Mouse (Mus musculus): ENCODE data around the gene Gm15517. TPM values are rescaled to one million over a fixed set of nuclear protein-coding genes. Genes with fewer than 3 reads are reported as not detected.
A peak's percentile ranks its signal among the peaks of the same experiment; 100 is the strongest.
"Not testable (repeated sequence)": the region's sequence is repeated elsewhere in the genome, so short reads cannot be mapped to it uniquely, and the experiment has no call there.

Gene Gm15517
- polyA plus RNA-seq, 1 experiment from 2014 or later, result not detected

GRCm38 (mm10) chr7:44273446-44273845 lies 12.2 kb downstream of the Gm15517 start:
- no peaks in the 10 kb centered on the region for H3K4me1 ChIP-seq
- H3K27ac ChIP-seq (replicated peaks), result no peak overlapping the region
- H3K4me3 ChIP-seq, result no peak overlapping the region
- no peaks in the 10 kb centered on the region for H3K36me3 ChIP-seq (replicated peaks)
- H3K9me3 ChIP-seq, result no peaks in the 10 kb centered on the region
- no peak for DNase-seq (ENCODE audit: low spot score)
- H3K27me3 ChIP-seq (replicated peaks; ENCODE audit: low read depth, poor library complexity, severe bottlenecking), result peaks cover 42% of the 10 kb centered on the region
- WGBS, result 66% methylated on average over 7 of the region's 7 CpGs

GRCm38 (mm10) chr7:44274096-44274495 lies 12.8 kb downstream of the Gm15517 start:
- H3K4me3 ChIP-seq, result no peak overlapping the region
- DNase-seq (ENCODE audit: low spot score), result no peak
- no peaks in the 10 kb centered on the region for H3K4me1 ChIP-seq
- 37% methylated on average over 11 of the region's 11 CpGs for WGBS
- no peaks in the 10 kb centered on the region for H3K36me3 ChIP-seq (replicated peaks)
- H3K27ac ChIP-seq (replicated peaks), result no peak overlapping the region
- H3K9me3 ChIP-seq, result no peaks in the 10 kb centered on the region
- H3K27me3 ChIP-seq (replicated peaks; ENCODE audit: low read depth, poor library complexity, severe bottlenecking), result peaks cover 40% of the 10 kb centered on the region

GRCm38 (mm10) chr7:44275546-44275945 lies 14.3 kb downstream of the Gm15517 start:
- peaks cover 40% of the 10 kb centered on the region for H3K27me3 ChIP-seq (replicated peaks; ENCODE audit: low read depth, poor library complexity, severe bottlenecking)
- no peaks in the 10 kb centered on the region for H3K36me3 ChIP-seq (replicated peaks)
- no peaks in the 10 kb centered on the region for H3K4me1 ChIP-seq
- DNase-seq (ENCODE audit: low spot score), result no peak
- WGBS, result 76% methylated on average over 3 of the region's 3 CpGs
- H3K4me3 ChIP-seq, result no peak overlapping the region
- no peak overlapping the region for H3K27ac ChIP-seq (replicated peaks)
- no peaks in the 10 kb centered on the region for H3K9me3 ChIP-seq

- Histone ChIP-seq H3K4me1 (no peaks in the 10 kb centered on the region), H3K27me3 (replicated peaks; ENCODE audit: low read depth, poor library complexity, severe bottlenecking) (peaks cover 40% of the 10 kb centered on the region), H3K27ac (replicated peaks) (no peak overlapping the region), H3K36me3 (replicated peaks) (no peaks in the 10 kb centered on the region), H3K4me3 (no peak overlapping the region), H3K9me3 (no peaks in the 10 kb centered on the region)
- DNase-seq (ENCODE audit: low spot score), result no peak
- WGBS, result 78% methylated on average over 10 of the region's 10 CpGs
These were observed 15.4 kb downstream of the Gm15517 start for GRCm38 (mm10) chr7:44276461-44277249.

- H3K9me3 ChIP-seq, result no peaks in the 10 kb centered on the region
- WGBS, result 47% methylated on average over 2 of the region's 2 CpGs
- peak; percentile 51 for DNase-seq (ENCODE audit: low spot score)
These were observed 16.0 kb downstream of the Gm15517 start for GRCm38 (mm10) chr7:44277250-44277622.

GRCm38 (mm10) chr7:44280959-44281358 lies 19.7 kb downstream of the Gm15517 start:
- no peak for DNase-seq (ENCODE audit: low spot score)
- Histone ChIP-seq H3K27me3 (replicated peaks; ENCODE audit: low read depth, poor library complexity, severe bottlenecking) (0 out of 2 replicates have a peak, but pooled peaks cover 4% of the 10 kb centered on the region), H3K36me3 (replicated peaks) (no peaks in the 10 kb centered on the region), H3K4me1 (no peaks in the 10 kb centered on the region), H3K9me3 (no peaks in the 10 kb centered on the region), H3K4me3 (no peak overlapping the region), H3K27ac (replicated peaks) (no peak overlapping the region)
- WGBS, result 73% methylated on average over 1 of the region's 1 CpGs

More at GRCm38 (mm10) chr7:44277250-44277622, 16.0 kb downstream of the Gm15517 start:
- Histone ChIP-seq H3K36me3 (replicated peaks) (no peaks in the 10 kb centered on the region), H3K27ac (replicated peaks) (no peak overlapping the region), H3K4me3 (no peak overlapping the region), H3K4me1 (no peaks in the 10 kb centered on the region), H3K27me3 (replicated peaks; ENCODE audit: low read depth, poor library complexity, severe bottlenecking) (peaks cover 38% of the 10 kb centered on the region)

GRCm38 (mm10) chr7:44281586-44281985 lies 20.3 kb downstream of the Gm15517 start:
- Histone ChIP-seq H3K4me3 (no peak overlapping the region), H3K9me3 (0 out of 2 replicates have a peak, but pooled peaks cover under 1% of the 10 kb centered on the region), H3K4me1 (no peaks in the 10 kb centered on the region), H3K27me3 (replicated peaks; ENCODE audit: low read depth, poor library complexity, severe bottlenecking) (no peaks in the 10 kb centered on the region), H3K27ac (replicated peaks) (no peak overlapping the region), H3K36me3 (replicated peaks) (no peaks in the 10 kb centered on the region)
- no peak for DNase-seq (ENCODE audit: low spot score)
- 84% methylated on average over 7 of the region's 7 CpGs for WGBS

- 71% methylated on average over 7 of the region's 7 CpGs for WGBS
- Histone ChIP-seq H3K36me3 (replicated peaks) (no peaks in the 10 kb centered on the region), H3K27ac (replicated peaks) (no peak overlapping the region), H3K27me3 (replicated peaks; ENCODE audit: low read depth, poor library complexity, severe bottlenecking) (no peaks in the 10 kb centered on the region), H3K4me3 (no peak overlapping the region), H3K9me3 (peaks cover 5% of the 10 kb centered on the region; the same call in 1 of the 2 replicates), H3K4me1 (no peaks in the 10 kb centered on the region)
- DNase-seq (ENCODE audit: low spot score), result no peak
These were observed 26.5 kb downstream of the Gm15517 start for GRCm38 (mm10) chr7:44287760-44288159.

GRCm38 (mm10) chr7:44290986-44291385 lies 29.7 kb downstream of the Gm15517 start:
- 79% methylated on average over 4 of the region's 4 CpGs for WGBS
- DNase-seq (ENCODE audit: low spot score), result no peak

GRCm38 (mm10) chr7:44291418-44291817 lies 30.2 kb downstream of the Gm15517 start:
- no peak for DNase-seq (ENCODE audit: low spot score)
- Histone ChIP-seq H3K27me3 (replicated peaks; ENCODE audit: low read depth, poor library complexity, severe bottlenecking) (no peaks in the 10 kb centered on the region), H3K27ac (replicated peaks) (no peak overlapping the region), H3K36me3 (replicated peaks) (no peaks in the 10 kb centered on the region), H3K4me3 (no peak overlapping the region), H3K4me1 (no peaks in the 10 kb centered on the region), H3K9me3 (peaks cover 5% of the 10 kb centered on the region; the same call in 1 of the 2 replicates)
- 49% methylated on average over 4 of the region's 4 CpGs for WGBS

More at GRCm38 (mm10) chr7:44290986-44291385, 29.7 kb downstream of the Gm15517 start:
- Histone ChIP-seq H3K4me3 (no peak overlapping the region), H3K36me3 (replicated peaks) (no peaks in the 10 kb centered on the region), H3K27me3 (replicated peaks; ENCODE audit: low read depth, poor library complexity, severe bottlenecking) (no peaks in the 10 kb centered on the region), H3K9me3 (peaks cover 5% of the 10 kb centered on the region; the same call in 1 of the 2 replicates), H3K27ac (replicated peaks) (no peak overlapping the region), H3K4me1 (no peaks in the 10 kb centered on the region)

- not testable (repeated sequence) for H3K4me3 ChIP-seq; H3K27me3 ChIP-seq (replicated peaks; ENCODE audit: low read depth, poor library complexity, severe bottlenecking); H3K36me3 ChIP-seq (replicated peaks); DNase-seq (ENCODE audit: low spot score); H3K4me1 ChIP-seq; H3K9me3 ChIP-seq; H3K27ac ChIP-seq (replicated peaks)
- 81% methylated on average over 2 of the region's 2 CpGs for whole genome bisulfite sequencing
These were observed 36.3 kb downstream of the Gm15517 start for GRCm38 (mm10) chr7:44297501-44297900.

GRCm38 (mm10) chr7:44303346-44304340 lies 42.4 kb downstream of the Gm15517 start:
- H3K36me3 ChIP-seq (replicated peaks), result no peaks in the 10 kb centered on the region
- H3K9me3 ChIP-seq, result no peaks in the 10 kb centered on the region
- peak overlapping the region; percentile 96 for H3K27ac ChIP-seq (replicated peaks)
- 86% methylated on average over 14 of the region's 14 CpGs for WGBS
- H3K4me1 ChIP-seq, result peaks cover 32% of the 10 kb centered on the region
- H3K4me3 ChIP-seq, result peak overlapping the region; percentile 78
- peaks cover 25% of the 10 kb centered on the region for H3K27me3 ChIP-seq (replicated peaks; ENCODE audit: low read depth, poor library complexity, severe bottlenecking)
- DNase-seq (ENCODE audit: low spot score), result no peak

Data from embryonic facial prominence, embryonic 10.5 days (tissue).